Mouse (Mus musculus) ovary, postnatal 36 days (tissue): ENCODE results near the gene Mgea5.
A peak's percentile ranks its signal among the peaks of the same experiment; 100 is the strongest.

Experiments
- DNase-seq: peaks from one replicate; pipeline ENCODE4 v3.0.0; 2022; ENCODE audit warnings: low spot score, mixed read lengths

The Mgea5 gene

DNA sequence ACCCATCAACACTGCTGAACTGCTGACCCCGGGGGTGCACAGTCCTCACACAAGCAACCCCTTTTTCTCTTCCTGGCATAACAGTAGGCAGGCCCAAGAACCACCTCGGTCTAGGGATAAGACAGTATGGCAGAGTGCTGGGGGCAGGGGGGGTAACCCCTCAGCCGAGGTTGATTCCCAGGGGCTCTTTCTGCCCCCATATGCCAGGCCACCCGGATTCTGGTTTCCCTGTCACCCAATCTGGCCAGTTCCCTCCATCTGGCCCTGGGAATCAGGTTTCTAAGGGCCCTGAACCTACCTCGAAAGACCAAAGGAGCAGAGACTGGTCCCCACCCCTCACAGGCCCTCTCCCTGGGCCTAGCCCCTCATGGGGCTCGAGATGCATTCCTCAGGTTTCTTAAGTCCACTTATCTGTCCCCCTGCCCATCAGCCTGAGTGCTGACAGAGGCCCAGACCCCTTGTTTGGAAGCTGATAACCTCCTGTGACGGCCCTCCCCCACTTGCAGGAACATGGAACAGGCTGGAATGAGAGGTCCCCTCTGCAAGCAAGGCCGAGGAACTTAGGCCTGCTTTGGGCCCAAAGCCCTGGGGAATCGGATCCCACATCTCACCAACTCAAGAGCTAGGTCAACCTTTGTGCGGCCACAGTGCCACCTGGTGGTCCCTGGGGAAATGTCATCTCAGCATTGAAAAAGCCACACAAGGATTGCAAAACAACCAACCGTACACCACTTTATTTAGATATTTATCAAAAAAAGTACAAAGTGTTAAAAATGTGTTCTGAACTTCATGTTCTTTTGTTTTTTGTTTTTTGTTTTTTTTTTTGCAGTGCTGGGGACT is 36.4 kb downstream of the Mgea5 start:
- peak; percentile 82 for DNase-seq

GRCm38 (mm10) chr19:45746153-45747020 is 37.2 kb downstream of the Mgea5 start:
- DNase-seq: peak; percentile 70

GRCm38 (mm10) chr19:45745344-45746152 is 38.1 kb downstream of the Mgea5 start:
- DNase-seq: no peak

DNA sequence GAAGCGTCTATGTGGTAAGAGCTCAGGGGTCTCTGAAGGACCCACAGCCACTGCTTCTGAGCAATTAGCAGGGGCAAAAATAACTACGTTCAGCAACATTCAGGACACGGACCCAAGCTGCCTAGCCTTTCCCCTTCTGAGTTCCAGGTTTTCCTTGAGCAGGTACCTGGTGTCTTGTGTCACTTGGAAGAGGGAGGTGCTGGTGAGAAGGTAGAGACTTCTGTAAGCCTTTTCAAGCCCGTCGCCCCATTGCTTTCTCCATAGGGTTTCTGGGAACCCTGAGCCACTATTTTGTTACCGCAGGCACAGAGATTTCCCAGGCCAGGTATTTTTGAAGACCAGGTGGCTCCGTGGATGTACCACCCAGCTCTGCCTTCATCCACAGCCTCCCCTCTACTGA is 40.0 kb downstream of the Mgea5 start:
- DNase-seq: no peak

- no peak for DNase-seq
Observed at GRCm38 (mm10) chr19:45742984-45743575, 40.6 kb downstream of the Mgea5 start.

- no peak for DNase-seq
Observed at GRCm38 (mm10) chr19:45742218-45742983, 41.2 kb downstream of the Mgea5 start, which contains the start of gene Fgf8. Gene Fgf8, minus strand, starts transcription at chr19:45742915.

DNA sequence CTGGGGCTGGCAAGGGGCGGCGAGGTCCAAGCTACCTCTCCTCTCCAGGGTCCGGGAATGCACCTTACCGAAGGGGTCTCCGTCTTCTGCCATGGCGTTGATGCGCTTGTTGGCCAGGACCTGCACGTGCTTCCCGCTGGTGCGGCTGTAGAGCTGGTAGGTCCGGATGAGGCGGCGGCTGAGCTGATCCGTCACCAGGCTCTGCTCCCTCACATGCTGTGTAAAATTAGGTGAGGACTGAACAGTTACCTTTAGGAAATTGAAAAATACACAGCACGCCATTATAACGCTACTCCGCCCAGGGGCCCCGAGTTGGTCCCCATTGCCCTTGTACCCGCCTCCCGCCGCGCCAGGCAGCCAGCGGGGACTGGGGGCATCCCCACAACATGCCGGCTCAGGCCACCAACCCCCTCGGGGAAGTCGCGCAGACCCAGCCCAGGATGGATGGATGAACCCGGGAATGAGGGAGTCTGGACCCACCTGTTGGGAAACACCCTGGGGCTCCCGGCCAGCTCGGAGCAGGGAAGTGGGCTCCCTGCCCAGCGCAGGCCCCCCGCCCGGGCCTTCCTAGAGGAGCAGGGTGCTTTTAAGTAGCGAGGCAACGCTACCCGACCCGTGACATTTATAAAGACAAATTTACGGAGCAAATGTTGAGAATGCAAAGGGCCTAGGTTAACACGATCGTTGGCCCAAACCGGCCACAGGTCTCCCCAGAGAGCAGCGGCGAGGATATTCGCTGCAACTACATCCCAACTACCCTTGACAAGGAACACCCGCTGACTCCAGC is 42.0 kb downstream of the Mgea5 start:
- DNase-seq: no peak

GRCm38 (mm10) chr19:45740817-45741216 is 42.8 kb downstream of the Mgea5 start:
- DNase-seq: no peak

DNA sequence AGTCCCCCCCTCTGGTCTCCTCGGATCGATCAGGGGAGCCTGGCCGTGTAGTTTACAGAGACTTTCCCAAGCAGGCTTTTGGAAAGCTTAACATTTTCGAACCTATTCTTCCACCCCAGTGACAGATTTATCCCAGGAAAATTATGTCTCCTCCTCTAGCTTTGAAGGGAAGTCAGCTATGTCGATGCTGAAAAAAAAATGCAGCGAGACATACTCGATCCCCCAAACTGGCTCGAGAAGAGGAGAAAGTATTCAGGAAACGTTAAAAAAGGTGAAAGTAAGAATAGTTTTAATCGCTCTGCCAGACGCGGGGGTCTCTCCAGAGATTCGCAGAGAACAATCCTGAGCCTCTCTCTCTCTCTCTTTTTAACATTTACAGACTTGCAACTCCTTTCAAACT is 43.4 kb downstream of the Mgea5 start:
- DNase-seq: no peak

GRCm38 (mm10) chr19:45738521-45738920 is 45.1 kb downstream of the Mgea5 start:
- DNase-seq: no peak

DNA sequence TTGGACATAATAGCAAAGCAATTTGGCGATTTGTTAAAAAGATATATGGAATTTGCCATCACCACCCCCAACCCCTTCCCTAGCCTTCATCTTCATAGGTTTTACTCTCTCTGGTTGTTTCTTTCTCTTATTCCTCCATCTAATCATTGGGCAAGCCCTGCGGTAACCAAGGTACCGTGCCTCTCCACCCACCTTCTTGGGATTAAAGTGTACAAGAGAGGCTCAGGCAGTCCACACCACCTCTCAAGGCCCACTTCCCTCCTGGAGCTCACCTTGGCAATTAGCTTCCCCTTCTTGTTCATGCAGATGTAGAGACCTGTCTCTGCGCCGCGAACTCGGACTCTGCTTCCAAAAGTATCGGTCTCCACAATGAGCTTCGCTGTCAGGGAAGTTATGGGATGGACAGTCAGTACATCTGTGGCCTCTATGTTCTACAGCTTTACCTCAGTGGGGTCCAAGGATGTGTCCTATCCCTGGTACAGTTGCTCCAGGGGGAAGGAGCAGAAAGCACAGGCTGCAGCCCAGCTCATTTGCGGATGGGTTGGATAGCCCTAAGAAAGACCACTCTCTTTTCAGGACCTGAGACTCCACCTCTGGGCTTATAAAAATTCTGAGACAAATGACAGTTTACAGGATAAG is 45.7 kb downstream of the Mgea5 start:
- no peak for DNase-seq

DNA sequence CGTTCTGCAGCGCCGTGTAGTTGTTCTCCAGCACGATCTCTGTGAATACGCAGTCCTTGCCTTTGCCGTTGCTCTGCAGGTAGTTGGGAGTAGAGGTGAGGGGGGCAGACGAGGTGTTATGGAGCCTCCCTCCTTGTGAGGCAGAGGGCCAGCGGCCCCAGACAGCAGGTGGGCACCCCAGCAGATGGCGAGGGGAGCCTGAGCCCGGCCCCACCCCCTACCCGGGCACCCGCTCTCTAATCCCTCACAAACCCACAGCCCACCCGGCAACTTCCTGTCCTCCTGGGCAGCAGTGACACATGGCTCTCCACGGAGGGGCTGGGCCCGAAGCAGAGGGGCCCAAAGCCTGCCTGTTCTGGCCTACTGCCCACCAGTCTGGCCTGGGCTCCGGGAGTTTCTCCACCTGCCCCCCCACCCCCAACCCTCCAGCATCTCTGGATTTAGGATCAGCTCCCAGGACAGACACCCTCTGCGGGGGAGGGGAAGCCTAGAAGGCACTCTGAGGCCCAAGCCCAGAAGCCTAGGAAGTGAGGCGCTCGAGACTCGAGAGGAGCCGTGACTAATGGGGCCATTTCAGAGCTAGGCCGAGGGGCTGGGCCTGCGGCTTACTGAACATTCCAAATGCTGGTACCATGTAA is 46.3 kb downstream of the Mgea5 start:
- no peak for DNase-seq

- DNase-seq: peak; percentile 59
Observed at GRCm38 (mm10) chr19:45736855-45737207, 46.8 kb downstream of the Mgea5 start.

- no peak for DNase-seq
Observed at GRCm38 (mm10) chr19:45736241-45736640, 47.4 kb downstream of the Mgea5 start.

- no peak for DNase-seq
Observed at GRCm38 (mm10) chr19:45734762-45735161, 48.9 kb downstream of the Mgea5 start.

DNA sequence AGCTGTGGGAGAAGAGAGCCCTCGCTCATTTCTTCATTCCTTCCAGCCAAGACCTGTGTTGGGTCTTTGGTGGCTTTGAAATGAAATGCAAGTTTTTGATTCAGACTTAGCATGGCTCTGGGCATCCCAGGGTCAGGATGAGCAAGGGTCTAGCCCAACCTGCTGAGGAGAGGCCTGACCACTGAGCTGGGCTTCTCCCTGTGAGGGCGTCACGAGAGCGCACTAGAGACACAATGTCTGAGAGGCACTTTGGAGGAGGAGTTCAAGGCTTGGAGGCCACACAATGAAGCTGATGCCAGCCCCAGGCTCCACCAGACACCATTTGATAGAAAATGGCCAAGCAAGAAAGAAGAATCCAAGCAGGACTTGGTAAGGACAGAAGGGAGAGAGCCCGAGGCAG is 49.4 kb downstream of the Mgea5 start:
- DNase-seq: no peak

DNA sequence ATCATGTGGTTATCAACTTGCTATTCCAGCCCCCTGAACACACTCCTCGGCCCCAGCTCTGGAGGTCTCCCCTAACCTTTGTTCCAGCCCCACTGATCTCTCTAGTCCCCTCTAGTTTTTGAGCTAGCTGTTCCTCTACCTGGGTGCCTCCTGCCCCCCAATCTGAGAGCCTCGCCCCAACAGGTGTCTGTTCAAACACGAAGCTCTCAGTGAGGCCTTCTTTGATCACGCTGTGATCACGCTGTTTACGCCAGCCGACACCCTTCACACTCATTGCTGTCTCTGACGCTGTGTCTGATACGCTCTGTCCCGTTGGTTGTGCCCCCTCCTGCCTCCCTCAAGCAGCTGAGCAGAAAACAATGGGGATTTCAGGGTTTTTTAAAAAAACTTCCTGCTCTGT is 50.1 kb downstream of the Mgea5 start:
- no peak for DNase-seq

DNA sequence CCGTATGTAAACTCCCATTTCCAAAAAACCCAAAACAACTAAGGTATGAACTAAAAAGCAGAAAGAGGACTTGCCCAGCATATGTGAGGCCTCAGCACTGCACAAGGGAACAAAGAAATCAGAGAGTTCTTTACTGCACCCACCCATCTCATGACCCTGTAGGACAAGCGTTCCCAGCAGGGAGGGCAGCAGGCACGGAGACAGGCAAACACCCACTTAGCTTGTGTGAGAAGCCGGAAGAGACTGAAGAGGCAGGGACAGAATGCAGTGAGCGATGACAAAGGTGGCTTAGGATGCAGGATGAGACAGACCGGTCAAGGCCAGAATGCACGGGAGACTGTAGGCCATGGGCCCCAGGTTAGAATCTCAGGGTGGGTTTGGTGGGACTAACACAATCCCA is 52.0 kb downstream of the Mgea5 start:
- no peak for DNase-seq

- DNase-seq: no peak
Observed at GRCm38 (mm10) chr19:45730042-45730441, 53.6 kb downstream of the Mgea5 start.
